Mouse (Mus musculus): ENCODE measurements at regions not wholly inside any gene's neighbourhood (a gene's known extent, or its start where the extent isn't known, plus 50 kb on each side); places are given as distances from the start of the nearest gene placed in this dataset.
A peak's percentile ranks its signal among the peaks of the same experiment; 100 is the strongest.
"Not testable (repeated sequence)": the region's sequence is repeated elsewhere in the genome, so short reads cannot be mapped to it uniquely, and the experiment has no call there.

- DNase-seq (ENCODE audit: low read depth) = no peak
These were observed 111.4 kb upstream of the Dyrk2 start for GRCm38 (mm10) chr10:118981446-118981845.

DNA sequence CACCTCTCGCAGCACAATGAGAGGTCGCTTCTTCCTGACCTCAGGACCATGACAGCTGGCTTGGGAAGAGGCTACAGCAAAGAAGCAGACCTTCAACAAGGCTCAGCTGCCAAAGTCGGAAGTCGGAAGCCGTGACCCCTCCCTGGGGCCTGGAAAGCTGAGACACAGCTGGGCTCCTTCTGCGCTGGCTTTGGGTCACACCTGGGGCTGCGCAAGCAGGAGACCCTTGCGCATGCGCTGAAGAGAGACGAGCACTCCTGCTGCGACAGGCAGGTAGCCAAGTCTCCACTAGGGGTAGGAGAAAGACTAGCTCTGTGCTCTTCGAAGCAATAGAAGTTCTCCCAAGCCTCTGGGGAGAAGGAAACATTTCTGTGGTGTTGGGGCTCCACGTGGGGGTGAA is 109.3 kb upstream of the Dyrk2 start:
- no peak for DNase-seq (ENCODE audit: low read depth)

DNA sequence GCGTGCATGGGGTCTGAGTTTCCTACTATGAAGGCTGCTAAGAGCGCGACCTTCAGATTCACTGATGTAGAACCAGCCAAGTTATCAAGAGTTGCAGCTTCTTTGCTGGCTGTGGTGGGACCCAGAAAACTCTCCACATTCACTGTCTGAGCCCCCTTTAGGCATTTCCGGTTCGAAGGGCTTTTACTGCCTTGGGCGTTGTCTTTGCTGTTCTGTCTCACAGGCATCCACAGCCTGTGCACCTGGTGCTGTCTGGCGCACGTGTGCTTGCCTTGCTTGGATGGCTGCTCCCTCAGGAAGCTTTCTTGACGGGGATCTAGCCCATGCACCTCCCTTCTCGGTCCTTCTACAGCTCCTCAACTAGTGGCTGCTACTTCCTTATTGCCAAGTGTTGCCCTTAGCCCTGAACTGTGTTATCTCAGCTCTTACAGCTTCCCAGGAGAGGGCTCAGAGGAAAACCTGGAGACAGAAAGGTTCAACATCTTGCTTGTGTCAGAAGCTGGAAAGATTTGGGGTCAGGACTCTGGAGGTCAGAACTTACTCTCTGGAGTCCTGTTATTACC is 108.3 kb upstream of the Dyrk2 start:
- no peak for DNase-seq (ENCODE audit: low read depth)

DNA sequence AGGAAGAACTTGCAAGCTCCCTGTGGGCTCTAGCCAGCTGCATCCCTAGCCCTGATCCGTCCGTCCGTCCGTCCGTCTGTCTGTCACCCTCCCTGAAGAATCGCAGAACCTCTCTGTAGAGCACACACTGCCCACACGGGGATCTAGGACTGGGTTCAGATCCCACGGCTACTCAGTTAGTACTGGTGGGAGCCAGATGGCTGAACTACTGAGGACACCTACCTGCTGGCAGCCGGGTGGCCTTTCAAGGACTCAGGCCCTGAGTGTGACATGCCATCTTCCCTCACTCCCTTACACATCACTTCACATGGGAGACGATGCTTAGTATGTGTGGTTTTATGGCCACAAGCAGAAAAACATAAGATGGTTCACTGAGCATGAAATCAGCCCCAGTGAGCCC is 106.4 kb upstream of the Dyrk2 start:
- DNase-seq (ENCODE audit: low read depth) = no peak

GRCm38 (mm10) chr10:118975772-118976171 is 105.8 kb upstream of the Dyrk2 start:
- no peak for DNase-seq (ENCODE audit: low read depth)

- DNase-seq (ENCODE audit: low read depth) = no peak
These were observed 103.3 kb upstream of the Dyrk2 start for GRCm38 (mm10) chr10:118973324-118973723.

DNA sequence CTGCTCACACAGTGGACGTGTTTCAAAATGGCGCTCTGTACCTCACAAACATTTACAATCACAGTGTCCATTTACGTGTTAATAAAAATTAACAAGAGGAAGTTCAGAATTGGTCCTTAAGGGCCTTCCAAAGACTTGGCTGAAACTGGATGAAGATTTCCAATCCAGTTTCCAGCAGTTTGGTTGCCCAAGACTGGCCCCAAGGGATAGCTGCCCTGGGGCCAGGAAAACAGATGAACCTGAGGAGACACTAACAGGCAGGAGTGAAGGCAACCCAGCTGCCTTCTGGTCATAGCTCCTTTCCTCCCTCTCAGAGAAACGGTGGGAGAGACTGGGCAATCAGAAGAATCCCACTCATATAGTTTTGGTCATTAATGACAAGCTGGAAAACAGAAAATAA is 102.6 kb upstream of the Dyrk2 start:
- DNase-seq (ENCODE audit: low read depth) = no peak

- no peak for DNase-seq (ENCODE audit: low read depth)
These were observed 100.6 kb upstream of the Dyrk2 start for GRCm38 (mm10) chr10:118970457-118971175.

GRCm38 (mm10) chr10:118961713-118962181 is 91.7 kb upstream of the Dyrk2 start:
- no peak for DNase-seq (ENCODE audit: low read depth)

DNA sequence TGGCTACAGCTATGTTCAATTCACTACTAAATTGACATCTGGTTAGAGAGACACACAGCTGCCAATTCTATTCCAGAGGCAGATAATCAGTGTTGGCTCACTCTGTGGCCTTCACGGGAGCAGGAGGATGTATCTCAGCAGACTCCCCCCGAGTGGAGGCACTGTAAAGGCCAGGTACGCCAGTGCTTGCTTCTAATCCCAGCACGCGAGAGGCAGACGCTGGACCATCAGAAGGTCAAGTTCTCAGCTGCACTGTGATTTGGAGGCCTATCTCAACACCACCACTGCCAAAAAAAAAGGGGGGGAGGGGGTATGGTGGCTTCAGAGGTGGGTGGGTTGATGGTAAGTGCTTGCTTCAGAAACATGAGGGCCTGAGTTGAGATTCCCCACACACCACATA is 90.1 kb upstream of the Dyrk2 start:
- no peak for DNase-seq (ENCODE audit: low read depth)

DNA sequence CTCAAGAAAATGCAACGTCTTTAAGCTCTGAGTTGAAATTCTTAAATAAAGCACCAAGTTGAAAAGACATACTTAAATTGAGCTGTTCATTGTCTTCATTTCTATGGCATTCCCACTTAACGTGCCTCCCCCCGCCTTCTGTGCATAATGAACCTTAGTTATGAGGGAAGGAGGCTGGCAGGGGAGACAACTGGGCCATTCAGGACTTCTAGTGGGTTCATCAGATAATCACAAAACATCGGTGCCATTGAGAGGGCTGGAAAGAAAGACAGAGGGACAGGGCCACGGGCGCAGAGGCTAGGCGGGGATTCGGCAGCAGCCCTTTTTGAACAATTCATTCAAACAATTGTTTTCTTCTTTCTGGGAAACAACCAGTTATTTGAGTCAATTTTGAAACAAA is 89.6 kb upstream of the Dyrk2 start:
- DNase-seq (ENCODE audit: low read depth) = no peak

DNA sequence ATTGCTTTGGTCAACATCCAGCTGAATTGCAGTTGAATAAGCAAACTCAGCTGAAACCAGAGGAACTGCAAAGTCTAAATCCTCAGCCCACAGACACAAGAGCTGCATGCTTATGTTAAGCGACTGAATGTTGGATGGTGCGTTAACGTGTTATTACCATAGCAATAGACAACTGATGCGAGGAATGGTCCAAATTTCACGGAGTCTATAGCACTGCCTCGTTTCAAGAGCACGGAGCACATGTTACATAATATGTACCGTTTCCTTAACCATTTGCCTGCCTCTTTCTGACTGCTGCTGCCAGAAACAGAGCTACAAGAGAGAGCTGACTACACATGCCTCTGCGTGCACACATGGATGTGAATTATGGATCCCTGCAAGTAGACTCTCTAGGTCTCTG is 86.3 kb upstream of the Dyrk2 start:
- DNase-seq (ENCODE audit: low read depth) = no peak

GRCm38 (mm10) chr10:118953440-118953839 is 83.4 kb upstream of the Dyrk2 start:
- DNase-seq (ENCODE audit: low read depth) = no peak

DNA sequence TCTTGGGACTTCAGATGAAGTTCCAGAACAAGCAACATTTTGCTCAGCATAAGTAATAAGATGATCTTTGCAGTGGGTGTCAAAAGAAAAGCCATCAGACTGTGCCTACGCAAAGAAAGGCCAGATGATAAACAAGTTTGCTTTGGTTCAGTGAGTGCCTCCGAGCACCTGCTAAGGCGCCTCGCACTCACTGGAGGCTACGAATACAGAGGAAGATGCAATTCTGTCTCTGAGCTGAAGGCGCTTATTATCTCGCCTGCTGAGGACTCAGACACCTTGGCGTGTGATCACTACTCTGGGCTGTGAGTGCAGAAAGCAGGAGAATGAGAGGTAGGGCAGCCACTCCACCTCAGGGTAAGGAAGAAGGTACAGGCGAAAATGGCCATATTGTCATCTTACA is 82.7 kb upstream of the Dyrk2 start:
- no peak for DNase-seq (ENCODE audit: low read depth)

DNA sequence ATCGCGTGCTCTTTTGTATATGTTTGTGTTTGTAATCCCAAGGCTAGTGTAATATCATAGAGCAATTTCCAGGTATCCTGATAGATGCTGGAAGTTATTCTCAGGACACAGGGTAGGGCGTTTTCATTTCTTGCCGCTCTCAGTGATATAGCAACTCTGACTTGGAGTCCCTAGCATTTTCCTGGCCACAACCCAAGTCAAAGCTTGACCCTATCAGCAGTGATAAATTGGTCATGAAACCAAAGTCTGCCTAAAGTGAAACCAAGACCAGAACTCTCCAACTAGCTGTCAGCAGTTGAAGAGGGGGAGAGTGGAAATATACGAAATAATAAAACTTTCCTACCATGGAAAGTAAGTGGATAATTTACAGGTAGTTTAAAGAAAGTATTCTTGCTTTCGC is 77.7 kb upstream of the Dyrk2 start:
- peak; percentile 20 for DNase-seq (ENCODE audit: low read depth)

DNA sequence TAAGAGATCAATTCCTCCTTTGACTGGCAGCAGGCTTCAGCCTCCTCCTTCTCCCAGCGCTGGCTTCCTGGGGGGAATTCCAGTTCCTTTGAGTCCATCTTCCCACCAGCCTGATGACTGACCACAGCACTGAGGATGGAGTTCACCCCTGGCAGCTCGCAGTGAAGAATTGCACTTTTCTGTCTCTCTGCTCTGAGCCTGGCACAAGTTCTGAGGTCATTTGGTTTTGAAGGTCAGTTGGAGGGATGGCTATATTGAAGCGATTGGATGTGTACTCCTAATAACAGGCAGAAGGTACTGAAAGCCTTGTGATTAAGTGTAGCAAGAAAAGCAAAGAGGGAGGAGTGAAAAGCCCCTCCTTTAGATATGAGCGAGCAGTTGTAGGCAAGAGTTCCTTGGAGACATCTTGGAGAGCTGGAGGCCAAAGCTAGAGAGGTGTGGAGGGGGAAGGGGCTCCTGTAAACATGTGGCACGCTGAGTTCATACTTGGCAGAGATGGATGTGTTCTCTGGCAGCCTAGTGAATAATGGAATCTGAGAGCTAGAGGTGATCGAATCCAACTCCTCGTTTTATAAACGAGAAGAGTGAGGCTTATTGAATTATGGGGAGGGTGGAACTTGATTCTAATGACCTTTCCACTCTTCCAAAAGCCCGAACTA is 77.1 kb upstream of the Dyrk2 start:
- DNase-seq (ENCODE audit: low read depth) = peak; percentile 20

- no peak for DNase-seq (ENCODE audit: low read depth)
These were observed 57.3 kb upstream of the Dyrk2 start for GRCm38 (mm10) chr10:118927316-118927715.

DNA sequence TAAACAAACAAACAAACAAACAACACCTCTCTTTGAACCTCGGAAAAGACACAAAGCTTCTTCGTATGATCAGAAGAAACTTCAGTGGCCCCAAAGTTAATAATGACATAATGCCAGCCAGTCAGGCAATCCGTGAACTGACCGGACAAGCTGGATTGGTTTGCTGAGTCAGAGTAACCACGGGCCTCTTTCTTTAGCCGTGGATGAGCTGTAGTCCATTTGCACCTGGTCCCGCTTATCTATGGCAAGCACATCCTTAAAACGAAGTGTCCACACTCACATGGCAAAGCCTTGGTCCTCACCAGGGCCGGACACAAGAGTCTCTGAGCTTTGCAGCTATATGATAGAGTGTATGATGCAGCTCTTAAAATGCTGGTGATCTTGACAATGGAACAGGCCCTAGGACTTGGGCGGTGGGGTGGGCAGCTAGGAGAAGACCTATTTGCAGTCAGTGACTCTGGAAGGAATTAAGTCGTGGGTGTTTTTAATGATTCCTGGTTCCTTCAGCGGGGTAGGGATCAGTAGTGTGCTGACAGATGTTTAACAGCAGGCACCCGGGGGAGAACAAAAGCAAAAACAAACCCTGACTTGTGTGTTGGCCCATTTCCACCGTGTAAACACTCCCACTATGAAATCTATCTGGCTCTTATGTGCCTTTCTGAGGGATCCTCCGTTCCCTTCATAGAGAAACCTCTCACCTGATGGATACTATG is 53.6 kb upstream of the Dyrk2 start:
- DNase-seq (ENCODE audit: low read depth) = no peak

- not testable (repeated sequence) for DNase-seq (ENCODE audit: low read depth)
These were observed 52.1 kb upstream of the Dyrk2 start for GRCm38 (mm10) chr10:118922120-118922519.
